Mouse (Mus musculus) layer of hippocampus, adult 2 months (tissue): ENCODE results near the gene Rrbp1. TPM values are rescaled to one million over a fixed set of nuclear protein-coding genes. Genes with fewer than 3 reads are reported as not detected.

Experiments used
- DNase-seq, 2 experiments: peaks; one replicate each; pipeline ENCODE4 v3.0.0; 2022; ENCODE audit warnings: low spot score in 2 of 2
- H3K27ac ChIP-seq: fragments of 200-600 bp; 2 replicates; pipeline ENCODE4 v1.8.1; 2022
- H3K4me3 ChIP-seq: fragments of 200-600 bp; 2 replicates; pipeline ENCODE4 v1.8.1; 2022; ENCODE audit warnings: mild to moderate bottlenecking
- CTCF ChIP-seq: fragments of 200-600 bp; conservative IDR thresholded peaks from 2 replicates; pipeline ENCODE4 v1.8.1; 2022; ENCODE audit warnings: antibody characterized with exemption, mild to moderate bottlenecking, moderate library complexity
- total RNA-seq, 2 experiments: library from RNA; stranded (reverse); gene quantifications; 2 replicates each; pipeline ENCODE4 v1.2.3; 2021

The Rrbp1 gene
- total RNA-seq, 2 experiments from 2014 or later = 52.6 to 56.3 TPM

- Histone ChIP-seq H3K27ac (no peak overlapping the region), H3K4me3 (no peak overlapping the region)
- TF ChIP-seq CTCF = peak; percentile 69
- DNase-seq = no peak
Observed at GRCm38 (mm10) chr2:143945466-143946075, 65.5 kb downstream of the Rrbp1 start.

DNA sequence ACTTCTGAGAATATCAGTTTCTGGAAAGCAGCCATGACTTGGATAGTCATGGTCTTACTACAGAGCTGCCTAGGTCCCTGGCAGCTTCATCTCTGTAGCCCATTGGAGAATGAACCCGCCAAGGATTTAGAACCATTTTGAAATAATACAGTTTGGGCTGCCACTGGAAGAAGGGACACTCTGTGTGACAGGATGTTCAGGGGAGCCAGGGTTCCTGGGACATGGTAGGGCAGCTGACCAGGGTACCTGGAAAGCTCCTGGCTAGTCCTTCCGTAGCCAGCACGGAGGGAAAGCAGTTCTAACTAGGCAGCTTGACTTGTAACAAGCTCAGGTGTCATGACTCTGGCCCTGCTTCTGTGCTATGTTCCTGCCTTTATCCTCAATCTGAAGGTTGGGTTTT lies 66.3 kb downstream of the Rrbp1 start:
- no peak for TF ChIP-seq CTCF
- Histone ChIP-seq H3K4me3 (no peak overlapping the region), H3K27ac (no peak overlapping the region)
- DNase-seq = no peak

GRCm38 (mm10) chr2:143940406-143940805 lies 70.7 kb downstream of the Rrbp1 start:
- Histone ChIP-seq H3K27ac (no peak overlapping the region), H3K4me3 (no peak overlapping the region)
- no peak for DNase-seq
- no peak for TF ChIP-seq CTCF

- Histone ChIP-seq H3K4me3 (no peak overlapping the region), H3K27ac (no peak overlapping the region)
- DNase-seq = no peak
- no peak for TF ChIP-seq CTCF
Observed at GRCm38 (mm10) chr2:143937861-143938260, 73.2 kb downstream of the Rrbp1 start.

GRCm38 (mm10) chr2:143934439-143934838 lies 76.6 kb downstream of the Rrbp1 start:
- no peak for TF ChIP-seq CTCF
- no peak for DNase-seq
- Histone ChIP-seq H3K27ac (no peak overlapping the region), H3K4me3 (no peak overlapping the region)

DNA sequence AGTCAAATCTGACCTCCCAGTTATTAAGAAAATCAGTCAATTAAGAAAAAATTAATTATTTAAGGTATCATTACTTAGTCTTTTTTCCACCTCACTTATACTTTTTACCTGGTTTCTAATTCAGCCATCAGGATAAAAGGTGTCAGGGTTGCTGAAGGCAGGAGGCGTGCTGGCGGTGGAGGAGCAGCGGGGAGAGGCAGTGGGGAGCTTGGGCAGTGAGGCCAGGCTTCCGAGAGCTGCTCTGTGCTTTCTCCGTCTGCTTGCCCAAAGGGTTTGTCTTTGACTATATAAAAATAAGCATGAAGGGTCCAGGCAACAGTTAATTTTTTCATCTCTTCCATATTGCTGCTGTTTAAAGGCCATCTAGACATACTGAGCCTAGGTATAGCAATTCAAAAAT lies 77.5 kb downstream of the Rrbp1 start:
- DNase-seq = no peak
- TF ChIP-seq CTCF = no peak
- H3K27ac ChIP-seq = no peak overlapping the region
- no peak overlapping the region for H3K4me3 ChIP-seq

DNA sequence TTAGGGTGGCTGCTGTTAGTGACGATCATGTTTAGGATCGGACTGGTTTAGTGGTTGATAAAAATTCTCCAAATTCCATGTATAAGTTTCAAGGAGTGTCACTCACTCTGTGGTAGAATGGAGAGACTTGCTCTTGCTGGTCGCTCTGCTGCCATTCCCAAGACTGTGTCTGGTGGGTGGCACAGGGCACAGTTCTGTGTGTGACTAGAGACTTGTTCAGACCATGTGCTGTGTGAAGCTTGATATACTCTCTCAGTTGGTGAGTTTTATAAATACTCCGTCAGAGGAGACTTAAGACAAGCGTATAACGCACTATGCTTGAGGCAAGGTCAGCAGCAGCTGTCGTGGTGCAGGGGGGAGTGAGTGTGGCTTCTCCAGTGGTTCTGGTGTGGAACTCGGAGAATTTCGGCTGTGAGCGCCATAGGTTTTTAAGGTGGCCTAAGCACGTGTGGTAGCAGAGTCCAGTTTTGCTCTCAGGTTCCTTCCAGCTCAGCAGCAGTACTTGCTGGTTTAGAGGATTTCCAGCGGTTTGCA lies 78.7 kb downstream of the Rrbp1 start:
- Histone ChIP-seq H3K27ac (no peak overlapping the region), H3K4me3 (no peak overlapping the region)
- DNase-seq = no peak
- no peak for TF ChIP-seq CTCF

- no peak for TF ChIP-seq CTCF
- H3K4me3 ChIP-seq = no peak overlapping the region
- no peak overlapping the region for H3K27ac ChIP-seq
- DNase-seq = no peak
Observed at GRCm38 (mm10) chr2:143929607-143930311, 81.3 kb downstream of the Rrbp1 start.

DNA sequence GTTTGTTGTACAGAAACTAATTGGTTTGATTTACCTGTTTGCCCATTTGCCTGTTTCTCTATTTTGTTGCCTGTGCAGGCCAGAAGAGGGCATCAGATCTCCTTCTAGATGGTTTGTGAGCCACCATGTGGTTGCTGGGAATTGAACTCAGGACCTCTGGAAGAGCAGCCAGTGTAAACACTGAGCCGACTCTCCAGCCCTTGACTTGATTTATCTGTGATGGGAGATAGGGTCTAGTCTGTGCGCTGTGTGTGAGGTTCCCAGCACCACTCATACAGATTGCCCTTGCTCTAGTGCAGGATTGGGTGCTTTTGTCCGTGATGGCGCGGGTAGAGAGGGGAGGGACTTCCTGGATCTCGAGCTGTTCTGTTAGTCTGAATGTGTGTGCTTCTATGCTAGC lies 85.2 kb downstream of the Rrbp1 start:
- Histone ChIP-seq H3K4me3 (no peak overlapping the region), H3K27ac (no peak overlapping the region)
- no peak for TF ChIP-seq CTCF
- no peak for DNase-seq

GRCm38 (mm10) chr2:143924085-143924484 lies 87.0 kb downstream of the Rrbp1 start:
- no peak overlapping the region for H3K4me3 ChIP-seq
- no peak overlapping the region for H3K27ac ChIP-seq
- DNase-seq = no peak
- TF ChIP-seq CTCF = no peak

GRCm38 (mm10) chr2:143918831-143919502 lies 92.1 kb downstream of the Rrbp1 start:
- peak; percentile 29 for TF ChIP-seq CTCF
- H3K4me3 ChIP-seq = no peak overlapping the region
- no peak for DNase-seq
- no peak overlapping the region for H3K27ac ChIP-seq

DNA sequence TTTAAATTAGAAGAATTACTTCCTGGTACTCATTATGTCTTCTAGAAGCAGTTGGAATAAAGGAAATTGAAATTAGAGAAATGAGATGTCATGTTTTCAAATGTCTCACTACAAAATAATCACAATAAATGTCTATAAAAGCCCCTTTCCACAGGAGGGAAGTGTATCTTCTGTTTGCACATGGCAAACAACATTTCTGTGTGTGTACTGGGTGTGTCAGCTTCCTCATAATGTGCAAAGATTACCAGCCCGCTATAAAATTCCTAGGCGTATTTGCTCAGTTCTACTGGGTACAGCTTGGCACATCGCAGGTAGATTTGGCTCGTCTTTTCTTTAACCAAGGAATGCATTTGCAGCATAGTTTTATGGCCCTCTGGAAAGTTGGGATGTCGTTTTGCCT lies 93.4 kb downstream of the Rrbp1 start:
- TF ChIP-seq CTCF = no peak
- no peak overlapping the region for H3K27ac ChIP-seq
- DNase-seq = no peak
- no peak overlapping the region for H3K4me3 ChIP-seq

DNA sequence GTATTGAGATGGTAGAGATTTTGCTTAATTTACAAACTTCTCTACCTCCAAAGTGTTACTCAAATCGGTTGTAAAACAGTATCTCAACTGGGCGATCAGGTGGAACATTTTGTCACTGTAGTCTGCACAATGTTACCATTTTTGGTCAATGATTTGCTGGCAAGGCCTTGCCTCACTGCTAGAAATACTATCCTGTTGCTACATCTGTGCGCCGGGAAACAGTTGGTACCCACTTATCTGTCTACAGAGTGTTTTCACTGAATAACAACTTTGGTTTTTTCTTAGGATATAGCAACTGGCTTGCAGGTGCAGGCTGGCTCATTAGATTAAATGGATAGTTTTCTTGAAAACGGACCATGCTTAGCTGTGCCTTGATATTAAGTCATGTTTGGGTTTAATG lies 94.8 kb downstream of the Rrbp1 start:
- DNase-seq = peak; percentile 35 to 36
- peak overlapping the region; percentile 97 for H3K27ac ChIP-seq
- no peak for TF ChIP-seq CTCF

More for the DNA sequence above, 94.8 kb downstream of the Rrbp1 start:
- H3K4me3 ChIP-seq = peak overlapping the region; percentile 75
